Mouse (Mus musculus): Measurements from ENCODE around the gene Cacna1d.

DNA sequence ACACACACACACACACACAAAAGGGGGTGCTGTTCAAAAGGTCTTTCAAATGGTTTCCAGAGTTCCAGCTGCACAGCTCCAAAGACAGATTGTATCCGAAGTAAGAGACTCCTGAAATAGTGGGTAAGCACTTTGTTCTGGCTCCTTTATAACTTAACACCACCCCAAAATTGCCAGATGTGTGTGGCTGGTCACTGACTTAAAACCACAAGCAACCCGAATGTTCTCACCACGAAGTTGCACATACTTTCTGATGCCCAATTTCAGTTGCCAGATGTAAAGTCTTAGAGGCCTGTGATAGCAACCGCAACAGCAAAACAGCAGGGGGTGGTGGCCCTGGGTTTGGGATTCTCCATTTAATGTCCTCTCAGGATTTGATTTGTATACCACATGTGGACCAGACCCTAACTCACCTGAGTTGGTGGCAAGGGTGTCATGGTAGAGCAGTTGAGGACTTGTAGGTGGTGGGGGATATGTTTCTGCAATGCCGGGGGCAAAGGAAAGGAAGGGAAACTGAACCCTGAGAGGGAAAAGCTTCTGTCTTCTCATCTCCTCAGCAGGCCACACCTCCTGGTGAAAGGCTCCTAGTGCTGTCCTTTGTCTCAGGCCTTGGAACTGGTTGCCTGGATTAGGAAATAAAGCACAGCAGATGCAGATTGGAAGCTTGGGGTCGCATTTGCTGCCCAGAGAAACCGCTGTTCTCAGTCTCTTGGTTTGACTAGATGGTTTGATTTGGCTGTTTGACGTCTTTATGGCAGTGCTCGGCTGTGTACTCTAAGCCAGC, 471.3 kb downstream of the Cacna1d start:
- TF ChIP-seq GATA2 (IDR thresholded peaks at IDR 0.05; ENCODE audit: borderline replicate concordance, low read depth, low read length): no peak
- no peak for TF ChIP-seq CTCF (IDR thresholded peaks at IDR 0.05; ENCODE audit: low read depth, low read length)
- no peak for TF ChIP-seq POLR2AphosphoS5 (IDR thresholded peaks at IDR 0.05; ENCODE audit: insufficient replicate concordance, low read depth, low read length)

All from G1E (cell line).